Mouse (Mus musculus) kidney, postnatal 25 days (tissue): ENCODE data around the gene Ackr2.

Source experiments
- DNase-seq, 2 experiments: peaks; one replicate each; pipeline ENCODE4 v3.0.0; 2021; ENCODE audit warnings: mixed read lengths in 2 of 2

Ackr2 gene

DNA sequence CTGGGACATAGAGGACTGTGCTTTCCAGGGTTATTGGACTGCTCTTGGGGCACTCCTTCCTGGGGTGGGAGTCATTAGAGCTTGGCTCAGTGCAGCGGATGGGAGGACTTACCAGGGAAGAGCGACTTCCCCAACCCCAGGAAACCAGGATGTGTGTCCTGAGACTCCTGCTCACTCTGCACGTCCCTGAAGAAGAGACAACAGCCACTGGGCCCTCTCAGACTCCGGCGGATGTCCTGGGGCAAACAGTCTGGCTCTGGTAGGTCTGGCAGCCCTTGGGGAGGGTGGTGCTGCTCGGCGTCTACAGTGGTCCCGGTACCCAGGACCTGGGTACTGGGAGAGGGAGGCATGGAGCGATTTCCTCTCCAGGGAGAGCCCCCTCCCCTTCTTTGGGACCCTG, at the start of gene Ackr2:
TSS of gene Ackr2 (plus strand) at position 111 of the 400 bp plus-strand sequence.
- peak in 1 of 2 experiments; percentile 3 for DNase-seq

DNA sequence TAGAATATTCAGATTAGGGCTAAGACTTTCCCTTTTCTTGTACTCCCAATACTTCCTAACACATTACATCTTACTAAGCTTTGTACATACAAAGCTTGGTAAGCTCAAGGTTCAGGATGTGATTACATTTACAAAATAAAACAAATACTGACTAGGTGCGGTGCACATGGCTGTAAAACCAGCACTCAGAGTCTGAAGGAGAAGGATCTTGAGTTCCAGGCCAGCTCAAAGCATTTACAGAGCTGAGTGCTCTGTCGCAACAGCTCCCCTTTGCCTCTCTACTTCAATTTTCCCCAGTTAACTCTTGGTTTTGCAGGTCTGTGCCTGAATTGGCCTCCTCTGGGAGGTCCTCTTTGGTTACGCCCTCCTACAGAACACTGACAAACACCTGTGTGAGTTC, 43.9 kb upstream of the Ackr2 start:
- DNase-seq: no peak

DNA sequence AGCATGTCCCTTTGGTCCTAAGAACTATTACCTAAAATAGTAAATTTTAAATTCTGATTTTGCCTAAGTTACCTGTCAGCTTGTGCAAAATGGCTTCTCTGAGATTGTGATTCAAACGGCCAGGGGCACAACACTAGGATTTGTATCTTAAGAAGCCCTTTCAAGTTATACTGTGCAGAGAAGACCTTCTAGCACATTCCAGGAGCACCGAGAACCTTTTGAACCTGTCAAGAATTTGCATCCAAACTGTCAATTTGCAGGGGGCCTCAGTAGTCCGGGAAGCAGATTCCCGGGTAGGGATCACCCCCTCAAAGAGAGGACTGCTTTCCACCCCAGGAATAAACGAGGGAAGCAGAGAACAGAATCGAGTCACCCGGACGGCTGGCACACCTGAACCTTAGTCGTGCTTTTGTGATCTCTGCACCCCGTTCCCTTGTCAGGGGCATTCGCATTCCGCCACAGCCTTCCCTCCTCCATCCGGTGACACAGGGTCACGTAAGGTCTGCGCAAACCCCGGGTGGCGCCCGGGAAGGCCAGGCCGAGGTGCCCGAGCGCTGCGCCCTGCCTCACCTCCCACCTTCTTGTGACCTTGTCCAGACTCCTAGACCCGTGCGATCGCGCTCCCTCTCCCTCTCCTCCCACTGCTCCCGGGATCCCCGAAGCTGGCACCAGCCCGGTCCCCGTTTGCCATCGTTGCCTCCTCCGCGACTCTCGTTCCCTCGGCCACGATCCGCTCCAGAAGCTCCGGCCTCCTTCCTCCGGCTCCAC, 41.3 kb upstream of the Ackr2 start:
- DNase-seq: peak; percentile 51 to 78

DNA sequence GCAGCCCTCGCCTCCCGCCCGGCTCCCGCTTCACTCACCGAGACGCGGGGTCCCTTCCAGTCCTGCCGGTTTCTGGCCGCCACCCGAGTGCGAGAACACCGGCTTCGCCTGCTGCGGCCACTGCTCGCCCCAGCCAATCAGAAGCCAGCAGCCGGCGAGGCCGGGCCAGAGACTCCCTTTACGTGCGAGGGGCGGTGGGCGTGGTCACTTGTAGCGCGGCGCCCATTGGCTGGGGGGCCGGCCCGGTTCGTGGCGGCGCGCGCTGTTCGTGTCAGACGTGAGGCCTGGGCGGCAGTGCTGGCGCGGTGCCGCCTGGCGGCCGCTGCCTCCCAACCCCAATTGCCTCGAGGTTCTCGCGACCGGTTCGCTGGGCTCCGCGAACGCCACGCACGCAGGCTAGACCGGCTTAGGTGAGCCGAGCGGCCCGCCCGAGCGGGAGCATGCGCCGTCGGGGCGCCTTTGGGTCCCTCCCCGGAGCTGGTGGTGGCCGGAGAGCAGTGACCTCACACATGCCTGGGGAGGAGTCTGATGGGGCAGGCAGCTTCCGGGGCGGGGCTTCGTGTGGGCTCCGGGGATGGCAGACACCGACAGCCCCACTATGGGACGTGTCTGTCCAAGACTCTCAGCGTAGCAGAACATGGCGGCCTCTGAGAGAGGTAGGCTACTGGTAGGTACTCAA, 40.5 kb upstream of the Ackr2 start:
- peak; percentile 99 for DNase-seq

DNA sequence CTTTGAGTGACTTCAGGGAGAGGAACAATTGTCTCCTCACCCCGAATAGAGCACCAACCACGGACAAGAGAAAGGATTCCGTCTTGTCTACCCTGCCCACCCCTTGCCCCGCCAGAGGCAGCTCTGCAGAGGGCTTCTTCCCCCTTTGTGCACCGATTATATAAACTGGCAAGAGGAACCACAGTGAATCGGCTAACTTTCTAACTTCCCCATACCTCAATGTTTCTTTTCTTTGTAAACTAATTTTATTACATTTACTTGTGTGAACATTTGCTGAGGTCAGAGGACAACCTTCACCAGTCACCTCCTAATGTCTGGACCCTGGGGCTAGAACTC, 40.0 kb upstream of the Ackr2 start, which contains the start of gene Higd1a:
TSS of gene Higd1a (minus strand) at position 210 of the 336 bp plus-strand sequence.
- no peak for DNase-seq

DNA sequence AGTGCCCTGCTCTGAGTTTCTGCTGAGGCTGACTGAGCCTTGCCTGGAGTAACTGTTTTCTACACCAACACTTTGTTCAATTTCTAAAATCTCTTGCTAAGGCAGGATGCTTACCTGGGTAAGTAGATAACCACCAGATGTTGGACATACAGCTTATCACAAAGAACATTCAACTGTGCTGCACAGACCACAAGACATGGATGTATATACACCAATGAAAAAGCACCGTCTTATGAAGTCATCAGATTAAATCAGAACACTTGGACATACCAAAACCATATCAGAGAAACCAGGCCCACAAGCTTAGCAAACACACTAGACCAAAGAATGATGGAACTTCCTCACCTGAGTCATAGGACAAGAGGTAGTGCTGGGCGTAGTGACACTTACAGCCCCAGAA, 38.8 kb upstream of the Ackr2 start:
- DNase-seq: no peak

DNA sequence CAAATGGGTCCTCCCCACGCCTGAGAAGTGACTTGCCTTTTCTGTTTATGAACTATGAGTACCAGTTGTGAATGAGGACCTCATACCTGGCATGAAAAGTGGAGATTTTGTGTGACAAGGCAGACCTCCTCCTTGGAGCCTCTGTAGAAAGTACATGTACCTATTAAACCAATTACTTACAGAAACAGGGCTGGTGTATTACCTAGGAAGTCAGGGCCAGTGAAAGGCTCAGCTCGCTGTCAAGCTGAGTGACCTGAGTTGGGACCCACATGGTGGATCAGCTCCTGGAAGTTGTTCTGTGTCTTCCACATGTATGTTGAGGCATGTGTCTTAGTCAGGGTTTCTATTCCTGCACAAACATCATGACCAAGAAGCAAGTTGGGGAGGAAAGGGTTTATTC, 37.2 kb upstream of the Ackr2 start:
- DNase-seq: no peak

DNA sequence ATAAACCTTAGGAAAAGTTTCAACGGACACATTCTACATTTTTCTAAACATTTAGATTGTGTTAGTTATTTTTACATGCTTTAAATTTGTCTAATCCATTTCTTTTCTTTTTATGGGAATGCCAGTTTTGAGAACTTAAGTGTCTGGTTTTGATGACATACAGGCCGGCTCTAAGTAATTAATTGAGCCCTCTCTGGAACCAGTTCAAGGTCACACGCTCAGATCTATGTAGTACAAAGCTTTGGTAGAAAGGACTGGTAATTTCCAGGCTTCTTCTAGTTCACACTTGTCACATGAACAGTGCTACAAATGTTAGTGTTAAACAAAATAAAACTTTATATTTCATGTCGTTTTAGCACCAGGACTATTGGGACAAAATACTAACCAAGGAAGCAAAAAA, 33.3 kb upstream of the Ackr2 start:
- no peak for DNase-seq

DNA sequence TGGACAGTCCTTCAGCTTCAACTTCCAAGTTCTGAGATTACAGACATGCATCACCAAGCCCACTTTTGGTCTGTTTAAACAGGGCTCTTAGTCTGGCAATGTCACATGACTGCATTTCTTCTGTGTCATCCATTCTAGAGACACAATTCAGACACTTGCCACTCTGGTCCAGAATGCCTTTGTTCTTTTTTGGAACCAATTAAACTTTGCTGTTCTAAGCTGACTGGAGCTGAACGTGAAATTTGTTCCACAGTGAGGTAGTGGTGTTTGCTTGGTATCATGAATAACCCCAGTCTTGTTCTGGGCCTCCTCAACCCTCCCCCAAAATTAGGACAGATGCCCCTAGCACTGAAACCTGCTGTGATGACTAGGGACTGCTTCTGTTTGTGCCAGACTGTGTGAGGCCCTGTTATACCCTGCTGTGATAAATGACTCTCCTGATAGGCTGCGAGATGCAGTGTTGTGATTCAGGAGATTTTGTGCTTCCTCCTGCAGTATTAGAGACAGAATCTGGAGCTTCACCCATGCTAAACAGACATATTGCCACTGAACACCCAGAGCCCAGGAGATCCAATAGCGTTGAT, 32.6 kb upstream of the Ackr2 start:
- no peak for DNase-seq

DNA sequence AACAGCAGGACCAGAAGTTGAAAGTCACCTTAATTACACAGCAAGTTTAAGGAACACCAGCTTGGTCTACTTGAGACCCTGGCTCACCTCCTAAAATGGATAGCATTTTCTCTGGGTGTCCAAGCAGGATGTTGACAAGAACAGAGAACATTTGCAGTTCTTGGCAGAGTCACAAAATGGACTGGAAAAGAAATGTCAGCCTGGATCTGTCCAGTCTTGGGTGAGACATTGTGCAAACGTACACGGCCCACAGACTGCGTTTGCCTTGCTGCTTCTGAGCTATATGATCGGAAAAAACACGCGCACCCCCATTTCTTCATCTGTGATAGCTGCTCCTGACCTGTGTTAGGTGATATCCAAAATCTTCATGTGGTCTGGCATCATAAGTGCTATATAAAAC, 30.5 kb upstream of the Ackr2 start:
- peak in 1 of 2 experiments; percentile 18 for DNase-seq

DNA sequence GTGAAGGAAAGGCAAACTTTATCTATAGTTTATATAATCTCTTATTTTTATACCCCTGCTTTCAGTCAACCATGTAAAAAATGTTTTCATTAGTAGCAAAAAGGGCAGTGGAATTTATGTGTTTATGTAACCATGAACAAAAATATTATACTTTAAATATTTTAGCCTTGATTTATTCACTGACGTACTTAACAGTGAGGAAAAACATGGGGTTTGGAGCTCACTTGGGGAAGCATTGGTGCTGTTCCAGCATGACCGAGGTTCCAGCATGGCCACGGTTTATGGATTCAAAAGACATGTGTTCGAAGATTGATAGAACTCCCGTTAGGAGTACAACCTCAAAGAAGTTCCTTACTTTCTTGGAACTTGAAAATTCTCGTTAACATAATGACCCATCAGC, 29.9 kb upstream of the Ackr2 start:
- no peak for DNase-seq

DNA sequence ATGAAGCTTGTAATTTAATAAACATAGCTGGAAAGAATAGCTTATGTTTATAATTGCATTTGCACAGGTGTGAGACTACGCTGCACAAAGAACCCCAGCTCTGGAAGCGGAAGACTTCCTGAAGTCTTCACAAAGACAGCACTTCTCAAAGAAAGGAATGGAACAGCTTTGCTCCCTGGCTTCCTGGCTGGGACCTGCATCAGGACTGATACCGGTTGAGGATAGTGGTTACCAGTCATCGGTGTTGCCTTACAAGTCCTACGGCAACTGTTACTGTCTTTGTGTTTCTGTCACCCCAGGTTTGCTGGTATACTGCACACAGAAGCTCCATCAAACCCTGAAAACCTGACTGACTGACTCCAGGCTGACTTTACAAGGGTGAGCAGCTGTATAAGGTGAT, 28.7 kb upstream of the Ackr2 start:
- DNase-seq: no peak

DNA sequence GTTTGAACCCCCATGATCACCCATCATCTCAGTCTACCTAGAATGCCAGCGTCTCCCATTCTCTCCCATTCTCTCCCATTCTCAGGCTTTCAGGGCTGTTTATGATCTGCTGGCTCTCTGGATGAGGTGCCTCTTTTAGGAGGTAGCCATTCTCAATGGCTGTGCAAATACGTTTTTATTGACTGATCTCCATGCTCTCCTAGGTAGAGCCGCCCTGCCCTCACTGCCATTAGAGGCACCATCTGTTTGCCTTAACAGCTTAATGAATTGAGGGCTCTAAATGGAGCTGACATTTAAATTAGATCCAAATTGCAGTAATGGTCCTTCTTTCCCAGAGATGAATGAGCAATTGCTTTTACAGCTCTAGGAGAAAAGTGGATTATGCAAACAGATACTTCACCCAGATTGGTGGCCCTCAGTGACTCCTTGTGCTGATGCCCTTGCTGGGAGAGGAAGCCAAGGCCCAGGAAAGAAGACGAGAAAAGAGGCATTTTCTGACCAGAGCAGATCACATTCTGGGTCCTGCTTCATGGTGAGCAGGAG, 28.1 kb upstream of the Ackr2 start:
- no peak for DNase-seq

DNA sequence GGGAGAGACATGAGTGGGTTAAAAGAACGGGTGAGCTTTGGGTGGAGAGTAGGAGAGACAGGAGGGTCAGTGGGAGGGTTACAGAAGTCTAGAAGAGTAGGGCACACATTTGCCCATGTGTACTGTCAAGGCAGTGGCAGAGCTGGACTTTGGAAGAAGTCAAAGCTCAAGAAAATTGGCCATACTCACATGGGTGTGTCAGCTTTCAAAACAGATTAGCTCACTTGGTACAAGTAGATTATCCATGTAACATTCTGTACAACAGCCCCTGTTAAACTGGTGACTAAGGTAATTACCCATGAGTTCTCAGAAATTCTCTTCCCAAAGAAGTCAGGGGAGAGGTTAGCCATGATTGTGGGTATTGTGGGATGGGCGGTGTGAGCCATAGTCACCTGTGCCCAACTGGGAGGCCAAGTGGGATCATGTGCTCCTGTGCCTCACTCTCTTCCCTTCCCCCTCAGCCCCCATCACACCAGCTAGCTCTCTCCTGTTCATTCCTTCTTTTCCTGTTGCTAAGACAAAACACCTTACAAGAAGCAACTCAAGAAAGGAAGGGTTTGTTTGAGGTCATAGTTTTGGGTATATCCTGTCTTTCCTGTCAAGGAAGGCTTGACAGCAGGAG, 26.0 kb upstream of the Ackr2 start:
- no peak for DNase-seq

DNA sequence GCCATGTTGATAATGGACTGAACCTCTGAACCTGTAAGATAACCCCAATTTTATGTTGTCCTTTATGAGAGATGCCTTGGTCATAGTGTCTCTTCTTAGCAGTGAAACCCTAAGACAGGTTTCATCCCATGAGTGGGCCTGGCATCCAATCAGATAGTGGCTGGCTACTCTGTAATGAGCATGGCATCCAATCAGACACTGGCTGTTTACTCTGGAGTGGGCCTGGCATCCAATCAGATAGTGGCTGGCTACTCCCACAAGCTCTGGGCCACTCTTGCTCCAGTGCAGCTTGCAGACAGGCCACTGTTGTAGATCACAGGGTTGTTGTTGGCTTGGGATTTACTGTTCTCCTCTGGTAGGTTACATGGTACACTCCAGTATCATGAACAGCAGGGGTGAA, 24.6 kb upstream of the Ackr2 start:
- no peak for DNase-seq

DNA sequence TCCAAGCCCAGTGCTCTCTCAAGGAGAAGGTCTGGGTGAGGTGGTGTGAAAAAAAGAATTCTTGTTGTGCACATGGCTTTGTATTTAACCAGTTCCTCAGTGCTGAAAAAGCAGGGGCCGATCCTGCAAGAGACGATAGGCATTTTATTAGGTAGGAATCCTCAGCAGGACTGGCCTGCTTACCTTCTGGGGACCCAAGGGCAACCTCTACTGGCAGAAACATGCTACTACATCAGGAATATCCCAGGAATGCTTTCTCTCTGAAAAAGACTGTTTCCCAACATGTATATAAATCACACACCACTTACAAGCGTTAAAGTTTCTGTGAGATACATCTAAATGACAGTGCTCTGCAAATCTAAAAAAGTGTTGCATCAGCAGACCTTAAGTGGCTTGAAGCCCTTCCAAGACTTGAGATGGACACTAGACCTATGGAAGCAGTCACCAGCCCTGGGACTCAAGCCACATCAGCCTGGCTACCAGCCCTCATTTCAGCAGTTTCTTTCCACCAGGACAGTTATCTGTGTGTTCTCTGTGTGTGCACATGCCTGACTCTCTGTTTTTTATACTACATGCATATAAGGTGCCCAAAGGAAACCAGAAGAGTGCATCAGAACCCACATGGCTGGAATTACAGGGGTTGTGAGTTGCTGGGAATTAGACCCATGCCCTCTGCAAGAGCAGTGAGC, 21.0 kb upstream of the Ackr2 start:
- DNase-seq: peak; percentile 55 to 79

DNA sequence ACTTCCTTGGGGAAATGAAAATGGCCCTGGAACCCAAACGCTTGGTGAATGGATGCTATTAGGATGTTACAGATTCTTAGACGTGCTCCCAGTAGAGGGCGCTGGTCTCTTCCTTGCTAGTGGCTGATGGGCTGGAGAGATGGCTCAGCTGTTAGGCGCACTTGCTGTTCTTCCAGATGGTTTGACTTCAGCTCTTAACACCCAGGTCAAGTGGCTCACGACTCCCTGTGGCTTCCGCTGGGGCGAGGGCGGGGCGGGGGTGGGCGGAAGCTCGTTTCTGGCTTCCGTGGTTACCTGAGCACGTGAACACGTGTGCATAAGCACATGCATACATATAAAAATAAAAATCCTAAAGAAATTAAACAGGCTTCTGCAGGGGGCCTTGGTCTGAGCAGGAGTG, 17.3 kb upstream of the Ackr2 start:
- peak; percentile 81 to 88 for DNase-seq

DNA sequence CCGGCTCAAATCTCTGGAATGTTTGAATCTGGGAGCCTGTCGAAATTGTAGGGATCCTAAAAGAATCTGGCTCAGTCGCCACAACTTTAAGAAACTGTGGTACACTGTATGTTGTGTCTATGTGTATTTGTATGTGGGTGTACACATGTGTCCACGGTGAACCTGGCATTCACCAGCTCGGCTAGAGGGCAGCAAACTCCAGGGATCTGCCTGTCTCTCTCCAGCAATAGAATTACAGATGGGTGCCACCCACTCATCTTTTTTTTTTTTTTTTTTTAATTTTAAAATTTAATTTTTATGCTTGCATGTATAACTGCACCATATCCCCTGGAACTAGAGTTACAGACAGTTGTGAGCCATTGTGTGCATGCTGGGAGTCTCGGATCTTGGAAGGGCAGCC, 16.9 kb upstream of the Ackr2 start:
- DNase-seq: no peak

DNA sequence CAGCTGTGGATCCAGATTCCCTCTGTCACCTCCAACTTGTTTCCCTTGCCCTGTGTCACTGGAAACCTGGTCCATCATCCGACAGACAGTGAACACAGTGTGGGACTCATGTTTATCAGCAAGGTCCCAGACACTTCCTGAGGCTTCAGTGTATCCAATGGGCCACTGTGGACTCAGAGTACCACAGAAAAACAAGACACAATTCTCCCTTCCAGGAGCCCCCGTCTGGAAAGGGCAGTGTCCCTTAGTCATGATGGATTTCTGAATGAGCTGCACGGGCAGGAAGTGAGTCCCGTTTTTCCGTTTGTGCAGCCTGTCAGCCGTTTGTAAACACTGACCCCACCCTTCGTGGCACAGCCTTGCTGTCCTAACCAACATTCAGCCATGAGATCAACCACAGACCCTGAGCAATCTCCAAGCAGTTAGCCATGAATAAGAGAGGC, 16.1 kb upstream of the Ackr2 start:
- DNase-seq: peak in 1 of 2 experiments; percentile 52

DNA sequence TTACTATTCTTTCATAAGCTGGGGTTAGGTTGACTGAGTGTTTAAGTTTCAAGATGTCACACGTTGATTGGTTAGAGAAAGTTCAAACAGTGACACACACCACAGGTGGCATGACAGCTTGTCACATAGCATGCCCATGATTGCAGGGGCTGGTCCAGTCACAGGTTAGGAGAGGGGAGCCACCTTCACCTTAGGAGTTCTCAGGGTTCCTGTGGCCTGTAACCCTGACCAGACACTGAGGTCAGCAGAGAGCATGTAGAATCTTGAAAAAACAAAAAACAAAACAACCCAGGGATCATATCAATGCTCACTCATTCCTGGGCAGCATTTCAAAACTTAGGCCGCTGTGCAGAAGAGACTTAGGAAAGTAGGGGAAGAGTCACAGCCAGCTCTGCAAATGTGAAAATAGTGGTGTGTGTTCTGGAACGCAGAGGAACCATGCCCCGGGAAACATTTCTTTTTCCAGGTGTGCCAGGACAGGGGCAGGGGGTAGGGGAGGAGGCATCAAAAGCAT, 8.2 kb upstream of the Ackr2 start:
- no peak for DNase-seq

DNA sequence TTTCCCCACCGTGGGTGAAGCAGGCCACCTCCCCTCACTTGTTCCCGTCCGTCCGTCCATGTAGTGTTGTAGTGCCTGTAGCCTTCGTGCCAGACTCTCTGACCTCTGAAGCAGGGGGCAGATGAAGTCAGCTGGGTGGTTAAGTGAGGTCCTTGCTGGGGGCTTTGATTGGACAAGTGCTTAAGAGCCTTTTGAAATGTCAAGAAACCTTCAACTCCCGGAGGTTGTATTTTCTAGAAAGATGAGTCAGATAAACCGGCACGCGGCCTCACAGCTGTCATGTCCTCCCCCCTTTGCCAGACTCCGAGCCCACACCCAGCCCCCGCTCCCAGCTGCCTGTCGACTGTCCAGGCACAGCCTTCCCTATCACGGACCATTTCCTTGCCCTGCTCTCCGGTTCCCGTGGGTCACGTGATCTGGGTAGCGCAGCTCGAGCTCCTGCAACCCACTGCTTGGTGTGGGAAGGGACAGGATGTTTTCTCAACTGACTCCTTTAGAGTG, 7.7 kb upstream of the Ackr2 start:
- peak; percentile 64 to 84 for DNase-seq

DNA sequence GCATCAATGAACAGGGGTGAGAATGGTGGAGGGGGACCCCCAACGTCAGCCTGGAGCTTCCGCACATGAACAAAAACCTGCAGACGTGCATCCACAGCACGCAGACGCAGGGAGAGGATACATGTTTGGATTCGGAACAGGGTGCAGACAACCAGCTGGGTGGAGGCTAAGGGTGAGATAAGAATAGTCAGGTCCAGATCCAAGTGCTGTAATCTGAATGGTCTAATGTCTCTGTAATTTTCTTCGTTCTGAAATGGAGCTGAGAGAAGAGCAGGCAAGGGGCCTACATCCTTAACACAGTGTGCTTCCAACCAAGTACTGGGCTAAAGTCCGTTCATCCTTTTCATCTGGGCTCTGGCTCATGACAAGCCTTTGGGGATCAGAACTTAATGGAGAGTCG, 6.9 kb upstream of the Ackr2 start:
- peak in 1 of 2 experiments; percentile 30 for DNase-seq
